In the genomic region with DNA sequence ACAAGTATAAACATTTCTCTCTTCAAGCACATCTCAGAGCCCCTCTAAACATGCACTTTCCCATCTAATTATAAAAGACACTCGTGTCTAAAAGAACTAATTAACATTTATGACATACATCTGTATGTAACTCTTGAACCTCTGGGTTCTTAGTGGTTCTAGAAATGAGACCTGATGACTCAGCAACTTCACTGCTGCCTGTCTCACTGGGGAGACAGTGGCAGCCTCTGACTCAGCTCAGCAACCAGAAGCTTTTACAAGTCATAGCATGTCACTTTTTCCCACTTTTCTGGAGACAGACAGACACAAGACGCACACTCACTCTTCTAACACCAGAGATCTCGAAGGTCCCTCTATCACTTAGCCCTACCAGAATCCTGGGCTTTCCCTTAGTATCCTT, we compare ENCODE assay signal across 25 mouse cellular contexts. TPM values are rescaled to one million over a fixed set of nuclear protein-coding genes. Genes with fewer than 3 reads are reported as not detected.
DNase-seq lines count a peak whose midpoint lies in the region; ATAC-seq and TF ChIP-seq lines count a peak whose summit lies in the region.
"Had no signal": no experiment of that assay in that cellular context is flagged by ENCODE, and none has a peak within 500 bp of the region (broad histone marks: within the 10 kb centered on the region; RNA-seq: fewer than 3 reads in every experiment).

No protein-coding gene starts in this region.

- TF ChIP-seq CTCF in stomach, postnatal 0 days (IDR thresholded peaks at IDR 0.05; ENCODE audit: low read depth) = no peak

- DNase-seq in liver, embryonic 13.5 days = no peak
- no peak for DNase-seq in liver, embryonic 11.5 days (ENCODE audit: low spot score)
- DNase-seq in ES-E14 (ENCODE audit: low read depth, low spot score) = no peak
- peak; percentile 34 to 53 for DNase-seq in adrenal gland, postnatal 36 days
- DNase-seq in layer of hippocampus, postnatal 36 days = no peak
- DNase-seq in heart, postnatal 10 days = no peak
- no peak for DNase-seq in stomach, postnatal 0 days (ENCODE audit: low spot score)
- DNase-seq: cerebellum, postnatal 10 days; forebrain, postnatal 0 days; gastrocnemius, postnatal 10 days; heart, adult 11 months; kidney, adult 8-10 months; kidney, postnatal 14 days; layer of hippocampus, adult 9-11 months; lung, adult 2 months; midbrain, embryonic 14.5 days; thymus, postnatal 4 days had no signal

- H3K36me3 ChIP-seq in liver, embryonic 13.5 days = peaks cover 3% of the 10 kb centered on the region; the same call in 1 of the 2 replicates
- no peaks in the 10 kb centered on the region for H3K36me3 ChIP-seq in liver, embryonic 11.5 days (ENCODE audit: control insufficient read depth, insufficient read depth, low read length)
- H3K36me3 ChIP-seq in ES-E14 (ENCODE audit: control insufficient read depth, insufficient read depth, low read length, poor library complexity, severe bottlenecking) = no peaks in the 10 kb centered on the region; the same call in 1 of the 2 replicates
- H3K36me3 ChIP-seq in stomach, postnatal 0 days (ENCODE audit: control insufficient read depth, insufficient read depth, low read length) = no peaks in the 10 kb centered on the region; the same call in 1 of the 2 replicates

- H3K27me3 ChIP-seq in liver, embryonic 13.5 days = no peaks in the 10 kb centered on the region
- H3K27me3 ChIP-seq in liver, embryonic 11.5 days (replicated peaks; ENCODE audit: control insufficient read depth, insufficient read depth, low read length) = no peaks in the 10 kb centered on the region
- H3K27me3 ChIP-seq in stomach, postnatal 0 days (ENCODE audit: control insufficient read depth, insufficient read depth, low read length) = no peaks in the 10 kb centered on the region
- H3K27me3 ChIP-seq: embryonic facial prominence, embryonic 13.5 days; heart, embryonic 12.5 days; hindbrain, embryonic 13.5 days; megakaryocyte, embryonic 14.5 days; neural tube, embryonic 13.5 days had no signal

- intact Hi-C loops in heart, postnatal 10 days (cut with DNase I) = no loop called here

- H3K4me3 ChIP-seq in liver, embryonic 13.5 days (replicated peaks) = no peak overlapping the region
- H3K4me3 ChIP-seq in liver, embryonic 11.5 days (ENCODE audit: low read depth, low read length) = no peak overlapping the region
- H3K4me3 ChIP-seq in ES-E14 (ENCODE audit: insufficient read depth in 1 of 2, low read depth in 1 of 2, low read length in 2 of 2, poor library complexity in 1 of 2, severe bottlenecking in 1 of 2) = no peak overlapping the region
- no peak overlapping the region for H3K4me3 ChIP-seq in stomach, postnatal 0 days (ENCODE audit: low read depth, low read length)
- H3K4me3 ChIP-seq: embryonic facial prominence, embryonic 13.5 days; forebrain, embryonic 10.5 days; heart, embryonic 12.5 days; hindbrain, embryonic 13.5 days; limb, embryonic 10.5 days; megakaryocyte, embryonic 14.5 days; neural tube, embryonic 13.5 days had no signal

- peaks cover 6% of the 10 kb centered on the region for H3K4me1 ChIP-seq in liver, embryonic 13.5 days (replicated peaks)
- no peaks in the 10 kb centered on the region for H3K4me1 ChIP-seq in liver, embryonic 11.5 days (replicated peaks; ENCODE audit: control insufficient read depth, insufficient read depth, low read length)
- H3K4me1 ChIP-seq in ES-E14 (ENCODE audit: control insufficient read depth in 2 of 2, insufficient read depth in 2 of 2, low read length in 2 of 2, poor library complexity in 1 of 2) = peaks cover 14 to 25% of the 10 kb centered on the region in 2 experiments
- no peaks in the 10 kb centered on the region for H3K4me1 ChIP-seq in stomach, postnatal 0 days (replicated peaks; ENCODE audit: control insufficient read depth, insufficient read depth)
- H3K4me1 ChIP-seq: embryonic facial prominence, embryonic 13.5 days; forebrain, embryonic 10.5 days; heart, embryonic 12.5 days; hindbrain, embryonic 13.5 days; limb, embryonic 10.5 days; neural tube, embryonic 13.5 days had no signal

- no peaks in the 10 kb centered on the region for H3K9me3 ChIP-seq in liver, embryonic 13.5 days (replicated peaks)
- no peaks in the 10 kb centered on the region for H3K9me3 ChIP-seq in liver, embryonic 11.5 days (ENCODE audit: control insufficient read depth, low read length)
- H3K9me3 ChIP-seq in ES-E14 (ENCODE audit: control insufficient read depth, insufficient read depth, low read depth, low read length) = no peaks in the 10 kb centered on the region
- no peaks in the 10 kb centered on the region for H3K9me3 ChIP-seq in stomach, postnatal 0 days (ENCODE audit: control insufficient read depth, low read length)
- H3K9me3 ChIP-seq: embryonic facial prominence, embryonic 13.5 days; forebrain, embryonic 10.5 days; heart, embryonic 12.5 days; hindbrain, embryonic 13.5 days; limb, embryonic 10.5 days; megakaryocyte, embryonic 14.5 days; neural tube, embryonic 13.5 days had no signal

- TF ChIP-seq EP300 in stomach, postnatal 0 days (optimal IDR thresholded peaks at IDR 0.05) = no peak

- in situ Hi-C loops in ES-E14 (cut with MboI; ENCODE audit: low sequenced_read_pairs in 2 of 2, unreplicated experiment in 2 of 2) = no loop called here

- WGBS in liver, embryonic 13.5 days (ENCODE audit: insufficient replicate concordance) = 61% methylated on average over 3 of the region's 3 CpGs
- WGBS in liver, embryonic 11.5 days = 83% methylated on average over 3 of the region's 3 CpGs
- 78% methylated on average over 3 of the region's 3 CpGs for WGBS in stomach, postnatal 0 days

- ATAC-seq in liver, embryonic 13.5 days (ENCODE audit: low read depth) = peak; percentile 26; the same call in 1 of the 2 replicates
- ATAC-seq in liver, embryonic 11.5 days (replicated peaks; ENCODE audit: low FRiP score) = no peak
- no peak for ATAC-seq in stomach, postnatal 0 days (ENCODE audit: low FRiP score, low TSS enrichment)
- ATAC-seq: forebrain, postnatal 0 days had no signal

- H3K9ac ChIP-seq in liver, embryonic 13.5 days = no peak overlapping the region
- H3K9ac ChIP-seq in liver, embryonic 11.5 days (ENCODE audit: low read depth, low read length) = no peak overlapping the region
- no peak overlapping the region; the same call in 1 of the 2 replicates for H3K9ac ChIP-seq in ES-E14 (ENCODE audit: insufficient read depth, low read depth, low read length, poor library complexity, severe bottlenecking)
- H3K9ac ChIP-seq in stomach, postnatal 0 days (ENCODE audit: low read length) = no peak overlapping the region
- H3K9ac ChIP-seq: embryonic facial prominence, embryonic 13.5 days; forebrain, postnatal 0 days; heart, embryonic 12.5 days; hindbrain, embryonic 13.5 days; neural tube, embryonic 13.5 days had no signal

- no peak overlapping the region for H3K27ac ChIP-seq in liver, embryonic 13.5 days
- no peak overlapping the region for H3K27ac ChIP-seq in liver, embryonic 11.5 days (ENCODE audit: low read depth, low read length)
- peak overlapping the region; percentile 51; the same call in 1 of the 2 replicates for H3K27ac ChIP-seq in ES-E14 (ENCODE audit: insufficient read depth, low read depth, low read length, poor library complexity, severe bottlenecking)
- H3K27ac ChIP-seq in stomach, postnatal 0 days (replicated peaks) = no peak overlapping the region
- H3K27ac ChIP-seq: embryonic facial prominence, embryonic 13.5 days; forebrain, embryonic 10.5 days; hindbrain, embryonic 13.5 days; limb, embryonic 10.5 days; neural tube, embryonic 13.5 days had no signal

- H3K4me2 ChIP-seq in liver, embryonic 13.5 days = no peak overlapping the region
- H3K4me2 ChIP-seq in liver, embryonic 11.5 days = no peak overlapping the region
- H3K4me2 ChIP-seq in stomach, postnatal 0 days (replicated peaks; ENCODE audit: low read depth) = no peak overlapping the region
- H3K4me2 ChIP-seq: embryonic facial prominence, embryonic 13.5 days; heart, embryonic 12.5 days; hindbrain, embryonic 13.5 days; neural tube, embryonic 13.5 days had no signal

TF ChIP-seq in ES-E14, 5 proteins besides CTCF, POLR2A, EP300 and RAD21 (continues in another document):
- TF ChIP-seq ZC3H11A (IDR thresholded peaks at IDR 0.05; ENCODE audit: borderline replicate concordance, low read depth, low read length) = no peak
- TF ChIP-seq HCFC1 (IDR thresholded peaks at IDR 0.05; ENCODE audit: borderline replicate concordance, insufficient read depth, low read length) = no peak

RNA-seq across cellular contexts. Expression of gene Mrpl57, which starts 24.3 kb away (rescaled TPM):
- polyA plus RNA-seq in liver, embryonic 13.5 days (2015; fragmentation: Nextera tagmentation; extraction: Ambion mirVana) = 172 and 185 TPM in 2 replicates
- 262 and 264 TPM in 2 replicates for polyA plus RNA-seq in liver, embryonic 11.5 days (2014; fragmentation: Nextera tagmentation; extraction: Ambion mirVana)
- 67.8 and 149 TPM in 2 replicates for total RNA-seq in ES-E14 (2012; rRNA removed)
- total RNA-seq in adrenal gland, postnatal 36 days (2021) = 100 to 1,000 TPM; 104 to 128 TPM
- 10 to 100 TPM; 72.8 to 75.2 TPM for total RNA-seq in layer of hippocampus, postnatal 36 days (2021)
- total RNA-seq in heart, postnatal 10 days (2021) = 10 to 100 TPM; 71.2 to 79.6 TPM
- 214 and 220 TPM in 2 replicates for polyA plus RNA-seq in stomach, postnatal 0 days (2015; fragmentation: Nextera tagmentation; extraction: Ambion mirVana)

RNA-seq across cellular contexts. Expression of gene Ska3, which starts 24.3 kb away (rescaled TPM):
- polyA plus RNA-seq in liver, embryonic 13.5 days (2015; fragmentation: Nextera tagmentation; extraction: Ambion mirVana) = 22.0 and 25.7 TPM in 2 replicates
- polyA plus RNA-seq in liver, embryonic 11.5 days (2014; fragmentation: Nextera tagmentation; extraction: Ambion mirVana) = 42.7 and 43.7 TPM in 2 replicates
- 19.1 and 26.4 TPM in 2 replicates for total RNA-seq in ES-E14 (2012; rRNA removed)
- total RNA-seq in adrenal gland, postnatal 36 days (2021) = 1 to 10 TPM in 1 of 2 experiments, under 1 TPM in 1; 0.82 to 1.5 TPM
- 1 to 10 TPM in 1 of 2 experiments, under 1 TPM in 1; 0.83 to 1.1 TPM for total RNA-seq in layer of hippocampus, postnatal 36 days (2021)
- total RNA-seq in heart, postnatal 10 days (2021) = 1 to 10 TPM; 2.6 to 2.9 TPM
- polyA plus RNA-seq in stomach, postnatal 0 days (2015; fragmentation: Nextera tagmentation; extraction: Ambion mirVana) = 6.0 and 7.4 TPM in 2 replicates
- polyA plus RNA-seq: liver, adult 2 months had no signal

RNA-seq across cellular contexts. Expression of gene Zdhhc20, which starts 39.7 kb away (rescaled TPM):
- polyA plus RNA-seq in liver, embryonic 13.5 days (2015; fragmentation: Nextera tagmentation; extraction: Ambion mirVana) = 11.4 and 14.4 TPM in 2 replicates
- 31.1 and 32.2 TPM in 2 replicates for polyA plus RNA-seq in liver, embryonic 11.5 days (2014; fragmentation: Nextera tagmentation; extraction: Ambion mirVana)
- 22.7 and 35.1 TPM in 2 replicates for total RNA-seq in ES-E14 (2012; rRNA removed)
- total RNA-seq in adrenal gland, postnatal 36 days (2021) = 10 to 100 TPM; 36.6 to 50.5 TPM
- total RNA-seq in layer of hippocampus, postnatal 36 days (2021) = 10 to 100 TPM; 41.5 to 41.6 TPM
- 10 to 100 TPM; 22.2 to 24.8 TPM for total RNA-seq in heart, postnatal 10 days (2021)
- 46.0 and 48.6 TPM in 2 replicates for polyA plus RNA-seq in stomach, postnatal 0 days (2015; fragmentation: Nextera tagmentation; extraction: Ambion mirVana)

RNA-seq across cellular contexts. Expression of gene Sap18, which starts 52.4 kb away (rescaled TPM):
- polyA plus RNA-seq in liver, embryonic 13.5 days (2015; fragmentation: Nextera tagmentation; extraction: Ambion mirVana) = 10.1 and 11.9 TPM in 2 replicates
- 27.6 and 33.7 TPM in 2 replicates for polyA plus RNA-seq in liver, embryonic 11.5 days (2014; fragmentation: Nextera tagmentation; extraction: Ambion mirVana)
- 117 and 169 TPM in 2 replicates for total RNA-seq in ES-E14 (2012; rRNA removed)
- total RNA-seq in adrenal gland, postnatal 36 days (2021) = 10 to 100 TPM; 59.7 to 68.0 TPM
- 10 to 100 TPM; 37.9 to 61.0 TPM for total RNA-seq in layer of hippocampus, postnatal 36 days (2021)
- total RNA-seq in heart, postnatal 10 days (2021) = 10 to 100 TPM; 66.5 to 83.0 TPM
- 10.3 and 17.2 TPM in 2 replicates for polyA plus RNA-seq in stomach, postnatal 0 days (2015; fragmentation: Nextera tagmentation; extraction: Ambion mirVana)

Comparison
In these comparisons a context has a peak if more than half of its experiments do, and no peak if none do; other contexts are left out.
1. DNase-seq: peak in adrenal gland, postnatal 36 days (2 of 2); none in liver, embryonic 13.5 days (single experiment), liver, embryonic 11.5 days (single experiment), ES-E14 (single experiment), layer of hippocampus, postnatal 36 days (0 of 2), heart, postnatal 10 days (0 of 2) and stomach, postnatal 0 days (single experiment).